Mouse (Mus musculus): ENCODE measurements around the gene Pla2g4b.

DNA sequence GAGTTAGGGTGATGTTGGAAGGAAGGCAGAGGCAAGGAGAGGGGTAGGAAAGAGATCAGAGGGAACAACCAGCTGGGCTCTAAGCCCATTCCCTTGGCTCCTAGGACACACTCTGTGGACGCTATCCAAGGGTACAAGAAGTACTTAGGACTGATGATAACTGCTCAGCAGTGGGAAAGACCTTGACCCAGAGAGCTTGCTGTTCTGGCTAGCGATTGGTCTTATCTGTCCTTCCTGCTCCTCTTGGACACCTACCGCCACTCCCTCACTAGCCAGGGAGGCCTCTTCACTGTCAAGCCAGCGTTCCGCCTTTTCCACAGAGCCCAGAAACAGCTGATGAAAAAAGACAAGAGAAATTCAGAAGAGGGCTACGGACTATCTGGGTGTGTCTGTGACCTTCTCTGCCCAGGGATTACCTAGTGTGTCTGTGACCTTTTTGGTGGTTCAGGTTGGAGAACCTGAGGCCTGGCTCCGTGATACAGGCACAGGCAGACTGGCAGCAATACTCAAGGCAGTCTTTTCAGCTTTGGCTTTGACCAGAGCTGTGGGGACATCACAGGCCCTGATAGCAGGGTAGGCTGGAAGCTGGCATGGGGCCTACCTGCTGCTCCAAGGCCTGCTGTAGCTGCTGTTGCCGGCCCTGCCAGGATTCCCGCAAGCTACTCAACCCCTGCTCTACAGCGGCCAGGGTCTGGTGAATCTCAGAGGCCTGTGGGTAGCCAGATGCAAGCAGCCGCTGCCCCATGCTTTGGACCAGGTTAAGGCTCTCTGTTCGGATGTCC is 21.7 kb downstream of the Pla2g4b start:
- TF ChIP-seq CTCF (IDR thresholded peaks at IDR 0.05) = no peak
- no peak for TF ChIP-seq EP300 (IDR thresholded peaks at IDR 0.05)
